Mouse (Mus musculus) thymus, adult 2 months (tissue): ENCODE data around the gene Srrm4.

ENCODE experiments used
- CTCF ChIP-seq: fragments of 200-500 bp; IDR thresholded peaks from 2 replicates; pipeline ENCODE4 v1.5.1; 2012; ENCODE audit warnings: mild to moderate bottlenecking, control low read depth, low read length, moderate library complexity, borderline replicate concordance; ENCODE audit not compliant: control insufficient read depth, poor library complexity, insufficient read depth; ENCODE audit errors: extremely low read depth
- POLR2A ChIP-seq: fragments of 200-500 bp; IDR thresholded peaks from 2 replicates; pipeline ENCODE4 v1.6.1; 2012; ENCODE audit warnings: mild to moderate bottlenecking, low read length, control low read depth, moderate library complexity; ENCODE audit not compliant: control insufficient read depth, poor library complexity, insufficient read depth; ENCODE audit errors: extremely low read depth

DNA sequence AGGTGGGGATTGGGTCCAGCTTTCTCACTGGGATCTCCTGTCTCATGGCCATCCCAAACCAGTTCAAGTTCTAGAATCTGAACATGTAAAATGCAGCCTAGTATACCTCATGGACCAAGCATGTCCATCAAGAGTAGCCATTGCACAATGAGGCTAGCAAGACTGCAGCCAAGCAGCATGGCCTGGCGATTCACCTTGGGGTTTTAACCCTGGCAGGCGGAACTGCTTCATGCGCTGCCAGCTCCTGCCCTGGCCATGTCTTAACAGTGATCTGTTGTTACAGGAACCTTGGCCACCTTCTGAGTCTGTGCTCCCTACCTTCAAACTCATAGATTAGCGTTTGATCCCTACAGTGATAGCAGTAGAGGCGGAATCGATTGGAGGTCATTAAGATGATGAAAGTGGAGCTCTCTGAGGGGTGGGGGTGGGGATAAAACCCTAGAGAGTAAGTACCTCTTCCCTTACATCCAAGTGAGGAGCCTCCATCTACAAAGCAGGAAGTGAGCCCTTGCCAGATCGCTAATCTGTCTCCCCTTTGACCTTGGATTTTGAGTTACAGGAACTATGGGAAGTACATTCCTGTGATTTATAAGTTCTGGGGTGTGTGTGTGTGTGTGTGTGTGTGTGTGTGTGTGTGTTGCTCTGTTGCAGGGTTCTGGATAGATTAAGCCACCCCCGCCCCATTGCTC is 191.4 kb downstream of the Srrm4 start:
- TF ChIP-seq CTCF (no peak), POLR2A (no peak)
